Mouse (Mus musculus): ENCODE results near the gene F10. TPM values are rescaled to one million over a fixed set of nuclear protein-coding genes. Genes with fewer than 3 reads are reported as not detected.
"Not testable (repeated sequence)": the region's sequence is repeated elsewhere in the genome, so short reads cannot be mapped to it uniquely, and the experiment has no call there.

Gene F10
- polyA plus RNA-seq, 1 experiment from 2014 or later, result 0.28 TPM

- H3K4me3 ChIP-seq, result no peak overlapping the region
- H3K27ac ChIP-seq, result no peak overlapping the region
- H3K4me2 ChIP-seq (replicated peaks), result no peak overlapping the region
- no peaks in the 10 kb centered on the region for H3K27me3 ChIP-seq
- no peaks in the 10 kb centered on the region for H3K4me1 ChIP-seq
- H3K9ac ChIP-seq, result no peak overlapping the region
- ATAC-seq (ENCODE audit: low FRiP score, low read depth), result no peak
- no peaks in the 10 kb centered on the region for H3K9me3 ChIP-seq
- 91% methylated on average over 11 of the region's 11 CpGs for WGBS
- H3K36me3 ChIP-seq, result peaks cover 59% of the 10 kb centered on the region
Measured at GRCm38 (mm10) chr8:13073255-13073654, 36.1 kb downstream of the F10 start.

GRCm38 (mm10) chr8:13075044-13075443 is 37.9 kb downstream of the F10 start:
- Histone ChIP-seq H3K4me2 (replicated peaks) (no peak overlapping the region), H3K4me3 (no peak overlapping the region), H3K9me3 (no peaks in the 10 kb centered on the region), H3K27ac (no peak overlapping the region), H3K9ac (no peak overlapping the region), H3K36me3 (peaks cover 77% of the 10 kb centered on the region), H3K4me1 (no peaks in the 10 kb centered on the region), H3K27me3 (no peaks in the 10 kb centered on the region)
- ATAC-seq (ENCODE audit: low FRiP score, low read depth), result no peak
- 94% methylated on average over 8 of the region's 8 CpGs for WGBS

DNA sequence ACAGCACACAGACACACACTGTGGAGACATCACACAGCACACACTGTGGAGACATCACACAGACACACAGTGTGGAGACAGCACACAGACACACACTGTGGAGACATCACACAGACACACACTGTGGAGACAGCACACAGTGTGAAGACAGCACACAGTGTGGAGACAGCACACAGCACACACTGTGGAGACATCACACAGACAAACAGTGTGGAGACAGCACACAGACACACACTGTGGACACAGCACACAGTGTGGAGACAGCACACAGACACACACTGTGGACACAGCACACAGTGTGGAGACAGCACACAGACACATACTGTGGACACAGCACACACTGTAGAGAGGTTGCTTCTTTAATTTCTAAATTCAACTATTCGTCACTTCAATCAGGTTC is 38.5 kb downstream of the F10 start:
- not testable (repeated sequence) for ATAC-seq (ENCODE audit: low FRiP score, low read depth); H3K4me1 ChIP-seq; H3K27me3 ChIP-seq; H3K4me3 ChIP-seq; H3K9ac ChIP-seq; H3K4me2 ChIP-seq (replicated peaks); H3K27ac ChIP-seq; H3K9me3 ChIP-seq
- 86% methylated on average over 1 of the region's 1 CpGs for WGBS
- H3K36me3 ChIP-seq, result peaks cover 83% of the 10 kb centered on the region

GRCm38 (mm10) chr8:13077542-13077941 is 40.4 kb downstream of the F10 start:
- no peak overlapping the region for H3K4me2 ChIP-seq (replicated peaks)
- H3K27me3 ChIP-seq, result no peaks in the 10 kb centered on the region
- no peak overlapping the region for H3K9ac ChIP-seq
- no peaks in the 10 kb centered on the region for H3K4me1 ChIP-seq
- WGBS, result 89% methylated on average over 7 of the region's 7 CpGs
- no peak overlapping the region for H3K27ac ChIP-seq
- H3K9me3 ChIP-seq, result no peaks in the 10 kb centered on the region
- H3K4me3 ChIP-seq, result no peak overlapping the region
- ATAC-seq (ENCODE audit: low FRiP score, low read depth), result no peak
- peaks cover 100% of the 10 kb centered on the region for H3K36me3 ChIP-seq

GRCm38 (mm10) chr8:13104691-13105086 is 67.6 kb downstream of the F10 start:
- H3K27ac ChIP-seq, result peak overlapping the region; percentile 89
- H3K4me2 ChIP-seq (replicated peaks), result peak overlapping the region; percentile 95
- peaks cover 27% of the 10 kb centered on the region for H3K36me3 ChIP-seq
- ATAC-seq (ENCODE audit: low FRiP score, low read depth), result peak; percentile 78
- peak overlapping the region; percentile 98 for H3K4me3 ChIP-seq
- H3K4me1 ChIP-seq, result peaks cover 29% of the 10 kb centered on the region
- peak overlapping the region; percentile 93 for H3K9ac ChIP-seq
- under 1% methylated on average over 45 of the region's 45 CpGs for WGBS
- H3K27me3 ChIP-seq, result no peaks in the 10 kb centered on the region
- H3K9me3 ChIP-seq, result no peaks in the 10 kb centered on the region

DNA sequence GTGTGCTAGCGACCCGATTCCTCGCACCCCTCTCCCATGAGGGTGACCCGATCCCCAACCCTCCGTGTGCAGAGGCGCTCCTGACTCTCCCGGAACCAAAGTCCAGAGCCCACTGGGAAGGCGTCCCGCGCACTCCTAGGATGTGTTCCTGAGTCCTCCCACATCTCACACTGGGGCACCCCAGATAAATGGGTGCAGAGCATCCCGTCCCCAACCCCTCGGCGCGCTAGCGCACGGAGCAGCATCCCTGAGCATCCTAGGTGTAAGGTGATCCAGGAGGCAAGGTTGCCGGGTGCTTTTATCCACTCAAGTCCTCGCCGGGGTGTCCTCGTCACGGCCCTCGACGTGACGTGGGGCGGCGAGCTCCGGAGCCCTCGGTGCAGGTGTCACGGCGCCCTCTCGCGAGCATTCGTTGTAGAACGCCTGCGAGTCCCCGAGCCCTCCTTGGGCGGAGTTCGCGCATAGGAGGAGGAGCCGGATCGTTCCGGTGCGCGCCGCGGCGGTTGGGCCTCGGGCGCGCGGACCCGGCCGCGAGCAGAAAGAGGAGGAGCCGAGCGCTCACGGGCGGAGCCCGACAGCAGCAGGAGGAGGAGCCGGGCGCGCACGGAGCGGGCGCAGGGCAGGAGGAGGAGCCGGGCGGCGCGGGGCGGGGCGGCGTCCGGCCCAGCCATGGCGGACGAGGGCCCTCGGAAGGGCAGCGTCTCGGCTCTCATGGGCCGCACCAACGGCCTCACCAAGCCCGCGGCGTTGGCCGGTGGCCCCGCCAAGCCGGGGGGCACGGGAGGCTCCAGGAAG is 68.2 kb downstream of the F10 start, which contains the start of the genes Pcid2 and Cul4a:
Gene Pcid2 (minus strand): TSS at position 373 of the 795 bp plus-strand sequence.
Gene Cul4a (plus strand): TSS at position 535 of the 795 bp plus-strand sequence.
- Histone ChIP-seq H3K9me3 (no peaks in the 10 kb centered on the region), H3K4me2 (replicated peaks) (peak within 1 kb of the TSS; percentile 96), H3K27me3 (no peaks in the 10 kb centered on the region), H3K4me1 (peaks cover 29% of the 10 kb centered on the region), H3K36me3 (peaks cover 22% of the 10 kb centered on the region), H3K27ac (peak within 1 kb of the TSS; percentile 89), H3K9ac (peak within 1 kb of the TSS; percentile 98), H3K4me3 (peak within 1 kb of the TSS; percentile 98)
- peak; percentile 95 for ATAC-seq (ENCODE audit: low FRiP score, low read depth)
- WGBS, result under 1% methylated on average over 86 of the region's 87 CpGs

- H3K27me3 ChIP-seq, result no peaks in the 10 kb centered on the region
- WGBS, result under 1% methylated on average over 61 of the region's 63 CpGs
- peak overlapping the region; percentile 96 for H3K4me2 ChIP-seq (replicated peaks)
- H3K27ac ChIP-seq, result peak overlapping the region; percentile 81
- peaks cover 29% of the 10 kb centered on the region for H3K4me1 ChIP-seq
- H3K36me3 ChIP-seq, result peaks cover 19% of the 10 kb centered on the region
- peak overlapping the region; percentile 98 for H3K4me3 ChIP-seq
- peak overlapping the region; percentile 98 for H3K9ac ChIP-seq
- H3K9me3 ChIP-seq, result no peaks in the 10 kb centered on the region
- peak; percentile 48 for ATAC-seq (ENCODE audit: low FRiP score, low read depth)
Measured at GRCm38 (mm10) chr8:13105908-13106551, 68.9 kb downstream of the F10 start.

Other genes starting within 250 kb of the F10 start
- 11.0 and 13.1 TPM in 2 replicates for gene Mcf2l, start 163.5 kb upstream of the F10 start, polyA plus RNA-seq (2015; fragmentation: Nextera tagmentation; extraction: Ambion mirVana)
- not detected in 2 replicates for gene F7, start 11.3 kb upstream of the F10 start, polyA plus RNA-seq (2015; fragmentation: Nextera tagmentation; extraction: Ambion mirVana)
- 0.17 and 0.36 TPM in 2 replicates for gene Proz, start 23.6 kb downstream of the F10 start, polyA plus RNA-seq (2015; fragmentation: Nextera tagmentation; extraction: Ambion mirVana)
- gene Pcid2, start 68.2 kb downstream of the F10 start, polyA plus RNA-seq (2015; fragmentation: Nextera tagmentation; extraction: Ambion mirVana), result 47.5 and 48.2 TPM in 2 replicates
- 106 and 107 TPM in 2 replicates for gene Cul4a, start 68.3 kb downstream of the F10 start, polyA plus RNA-seq (2015; fragmentation: Nextera tagmentation; extraction: Ambion mirVana)
- gene Lamp1, start 121.9 kb downstream of the F10 start, polyA plus RNA-seq (2015; fragmentation: Nextera tagmentation; extraction: Ambion mirVana), result 247 and 255 TPM in 2 replicates
- gene Grtp1, start 163.3 kb downstream of the F10 start, polyA plus RNA-seq (2015; fragmentation: Nextera tagmentation; extraction: Ambion mirVana), result 16.6 and 16.9 TPM in 2 replicates
- gene Adprhl1, start 216.9 kb downstream of the F10 start, polyA plus RNA-seq (2015; fragmentation: Nextera tagmentation; extraction: Ambion mirVana), result 1.0 and 1.4 TPM in 2 replicates